Mouse (Mus musculus): ENCODE data around the gene Slc25a11. TPM values are rescaled to one million over a fixed set of nuclear protein-coding genes. Genes with fewer than 3 reads are reported as not detected.

The Slc25a11 gene
- polyA plus RNA-seq, 1 experiment from 2014 or later: 191 TPM

DNA sequence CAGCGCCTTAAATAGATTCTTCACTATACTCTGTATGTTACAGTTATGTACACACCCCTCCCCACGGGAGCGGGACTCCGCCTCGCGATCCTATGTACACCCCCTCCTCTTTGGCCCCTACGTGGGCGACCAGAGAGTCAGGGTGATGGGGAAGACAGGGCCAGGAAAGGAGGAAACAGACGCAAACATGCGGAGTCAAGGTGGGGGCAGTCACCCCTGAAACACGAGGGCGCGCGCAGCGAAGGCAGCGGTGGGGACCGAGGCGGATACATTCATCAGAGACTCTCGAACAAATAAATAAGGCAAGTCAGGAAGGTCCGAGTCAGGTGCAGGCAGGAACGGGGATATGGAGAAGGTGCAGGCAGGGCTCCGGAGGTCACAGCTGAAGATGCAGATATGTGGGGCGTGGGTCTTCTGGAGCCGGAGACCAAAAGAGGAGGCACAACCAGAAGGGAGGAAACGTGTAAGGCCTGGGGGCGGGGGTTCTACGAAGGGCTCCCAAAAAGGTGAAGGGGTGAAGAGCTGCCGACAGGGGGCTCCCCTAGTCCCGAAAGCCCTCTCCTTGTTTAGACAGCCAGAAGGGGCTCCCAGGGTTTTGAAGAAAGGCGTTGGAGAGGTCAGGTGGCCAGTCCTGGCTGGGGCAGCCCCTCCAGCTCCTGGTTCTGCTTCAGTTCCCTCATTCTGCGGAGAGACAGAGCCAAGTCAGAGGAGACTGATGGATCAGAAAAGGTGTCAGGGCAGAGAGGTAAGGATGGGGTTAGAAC, 22.5 kb upstream of the Slc25a11 start:
- Histone ChIP-seq H3K4me2 (ENCODE audit: low read length) (peak overlapping the region; percentile 86), H3K4me3 (ENCODE audit: low read length) (peak overlapping the region; percentile 64), H3K36me3 (ENCODE audit: control insufficient read depth, insufficient read depth, low read length) (peaks cover 7% of the 10 kb centered on the region; the same call in 1 of the 2 replicates), H3K9ac (ENCODE audit: low read depth, low read length) (peak overlapping the region; percentile 79), H3K27me3 (replicated peaks; ENCODE audit: control insufficient read depth, insufficient read depth, low read length) (no peaks in the 10 kb centered on the region), H3K9me3 (ENCODE audit: control insufficient read depth, low read length) (no peaks in the 10 kb centered on the region), H3K27ac (ENCODE audit: low read depth, low read length) (peak overlapping the region; percentile 97), H3K4me1 (ENCODE audit: control insufficient read depth, insufficient read depth, low read depth, low read length) (peaks cover 18% of the 10 kb centered on the region)
- WGBS: under 1% methylated on average over 31 of the region's 31 CpGs
- ATAC-seq: peak; percentile 38

DNA sequence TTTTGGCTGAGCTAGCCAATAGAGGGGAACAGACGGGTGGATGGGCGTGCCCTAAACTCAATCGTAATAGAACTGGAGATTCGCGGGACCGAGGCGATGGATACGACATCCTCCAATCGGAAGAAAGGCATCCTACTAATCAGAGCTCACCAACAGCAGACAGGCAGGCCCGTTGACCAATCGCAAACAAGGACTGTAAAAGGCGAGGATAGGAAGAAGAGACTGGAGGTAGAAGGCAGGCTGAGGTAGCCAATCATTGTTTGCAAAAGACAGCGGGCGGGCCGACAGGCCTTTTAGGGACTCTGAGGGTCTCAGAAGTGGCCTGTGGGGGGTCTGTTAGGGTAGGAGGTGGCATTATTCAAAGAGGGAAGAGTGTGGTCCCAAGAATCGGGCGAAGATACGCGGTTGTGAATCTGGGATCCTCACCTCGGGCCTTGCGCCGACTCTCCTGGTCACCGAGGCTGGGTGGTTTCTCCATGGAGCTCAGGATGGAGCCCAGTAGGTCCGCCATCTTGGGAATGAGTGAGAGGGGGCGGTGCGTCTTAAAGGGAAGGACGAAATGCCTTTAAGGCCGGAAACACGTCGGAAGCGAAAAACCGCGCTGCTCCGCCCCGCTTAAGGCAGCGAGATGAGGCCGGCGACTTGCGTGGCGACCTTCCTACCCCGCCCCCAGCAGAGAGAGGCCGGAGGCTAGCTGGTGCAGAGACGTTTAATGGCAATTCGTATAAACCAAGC, 21.7 kb upstream of the Slc25a11 start, which contains the start of gene Spag7:
Gene Spag7 (minus strand): TSS at position 646 of the 735 bp plus-strand sequence.
- Histone ChIP-seq H3K27ac (ENCODE audit: low read depth, low read length) (peak within 1 kb of the TSS; percentile 97), H3K4me3 (ENCODE audit: low read length) (peak within 1 kb of the TSS; percentile 64), H3K4me2 (ENCODE audit: low read length) (peak within 1 kb of the TSS; percentile 94), H3K9me3 (ENCODE audit: control insufficient read depth, low read length) (no peaks in the 10 kb centered on the region), H3K36me3 (ENCODE audit: control insufficient read depth, insufficient read depth, low read length) (peaks cover 11% of the 10 kb centered on the region), H3K27me3 (replicated peaks; ENCODE audit: control insufficient read depth, insufficient read depth, low read length) (no peaks in the 10 kb centered on the region), H3K4me1 (ENCODE audit: control insufficient read depth, insufficient read depth, low read depth, low read length) (peaks cover 18% of the 10 kb centered on the region), H3K9ac (ENCODE audit: low read depth, low read length) (peak within 1 kb of the TSS; percentile 79)
- ATAC-seq: peak; percentile 96
- WGBS: 0% methylated on average over 44 of the region's 44 CpGs

DNA sequence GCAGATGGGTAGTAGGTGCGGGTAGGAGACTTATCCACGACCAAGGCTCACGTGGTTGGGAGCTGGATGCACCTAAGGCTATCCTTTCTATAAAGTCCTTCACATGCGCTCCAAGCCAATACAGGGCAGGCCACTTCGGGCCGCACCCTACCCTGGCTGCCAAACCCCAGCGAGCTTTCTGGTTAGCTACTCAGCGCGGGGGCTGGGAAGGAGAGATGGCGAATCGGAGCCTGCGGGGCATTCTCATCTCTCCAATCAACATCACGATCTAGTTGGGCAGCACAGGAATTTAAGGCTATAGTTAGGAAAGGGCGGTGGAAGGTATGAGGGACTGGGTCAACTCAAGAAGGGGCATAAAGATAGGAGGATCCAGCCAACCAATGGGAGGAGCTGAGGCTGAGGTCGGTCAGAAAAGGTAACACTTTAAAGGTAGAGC, 21.1 kb upstream of the Slc25a11 start:
- Histone ChIP-seq H3K9ac (ENCODE audit: low read depth, low read length) (peak overlapping the region; percentile 72), H3K4me1 (ENCODE audit: control insufficient read depth, insufficient read depth, low read depth, low read length) (peaks cover 18% of the 10 kb centered on the region), H3K9me3 (ENCODE audit: control insufficient read depth, low read length) (no peaks in the 10 kb centered on the region), H3K27me3 (replicated peaks; ENCODE audit: control insufficient read depth, insufficient read depth, low read length) (no peaks in the 10 kb centered on the region), H3K4me2 (ENCODE audit: low read length) (peak overlapping the region; percentile 94), H3K36me3 (ENCODE audit: control insufficient read depth, insufficient read depth, low read length) (peaks cover 11% of the 10 kb centered on the region), H3K27ac (ENCODE audit: low read depth, low read length) (peak overlapping the region; percentile 88), H3K4me3 (ENCODE audit: low read length) (peak overlapping the region; percentile 64)
- no peak for ATAC-seq
- WGBS: under 1% methylated on average over 15 of the region's 15 CpGs

GRCm38 (mm10) chr11:70667271-70668150, 20.2 kb upstream of the Slc25a11 start:
- Histone ChIP-seq H3K27ac (ENCODE audit: low read depth, low read length) (no peak overlapping the region; the same call in 1 of the 2 replicates), H3K27me3 (replicated peaks; ENCODE audit: control insufficient read depth, insufficient read depth, low read length) (no peaks in the 10 kb centered on the region), H3K4me3 (ENCODE audit: low read length) (peak overlapping the region; percentile 64), H3K9ac (ENCODE audit: low read depth, low read length) (no peak overlapping the region; the same call in 1 of the 2 replicates), H3K4me1 (ENCODE audit: control insufficient read depth, insufficient read depth, low read depth, low read length) (peaks cover 18% of the 10 kb centered on the region), H3K4me2 (ENCODE audit: low read length) (peak overlapping the region; percentile 94), H3K36me3 (ENCODE audit: control insufficient read depth, insufficient read depth, low read length) (peaks cover 13% of the 10 kb centered on the region), H3K9me3 (ENCODE audit: control insufficient read depth, low read length) (no peaks in the 10 kb centered on the region)
- WGBS: 80% methylated on average over 14 of the region's 14 CpGs
- ATAC-seq: no peak

DNA sequence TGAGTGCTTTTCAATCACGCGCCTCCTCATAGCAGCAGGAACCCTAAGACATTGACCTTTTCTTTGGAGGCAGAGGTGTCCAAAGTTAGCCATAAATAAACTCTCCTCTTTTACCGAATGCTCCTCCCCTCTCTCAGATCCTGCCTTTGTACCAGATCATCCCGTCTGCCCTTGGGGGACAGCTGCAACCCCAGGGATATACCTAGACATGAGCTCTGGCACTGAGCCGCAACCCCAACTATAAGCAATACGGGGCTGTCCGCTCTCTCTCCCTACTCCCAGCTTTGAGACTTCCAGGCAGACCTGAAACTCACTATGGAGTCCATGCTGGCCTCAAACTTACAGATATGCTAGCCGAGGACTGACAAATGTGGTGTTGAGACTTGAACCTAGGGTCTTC, 19.4 kb upstream of the Slc25a11 start:
- ATAC-seq: no peak
- 94% methylated on average over 8 of the region's 8 CpGs for WGBS
- H3K27me3 ChIP-seq (replicated peaks; ENCODE audit: control insufficient read depth, insufficient read depth, low read length): no peaks in the 10 kb centered on the region

DNA sequence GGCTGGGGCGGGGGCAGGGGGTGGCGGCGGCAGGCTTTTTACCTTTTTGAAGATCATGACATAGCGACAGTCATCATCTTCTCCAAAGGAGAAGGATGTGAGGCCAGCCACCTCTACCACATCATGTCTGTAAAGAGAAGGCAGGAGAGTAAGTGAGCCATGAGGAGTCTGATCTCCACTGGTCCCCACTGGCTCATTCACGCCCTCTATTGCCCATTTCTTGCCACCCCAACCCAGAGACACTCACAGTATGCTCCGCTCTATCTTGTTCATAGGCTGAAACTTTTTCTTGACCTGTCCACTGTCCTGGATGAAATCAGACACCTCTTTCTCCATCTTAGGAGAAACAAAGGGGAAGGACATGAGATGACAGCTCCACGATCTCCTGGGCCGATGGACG, 17.5 kb upstream of the Slc25a11 start:
- WGBS: 93% methylated on average over 9 of the region's 9 CpGs
- Histone ChIP-seq H3K9ac (ENCODE audit: low read depth, low read length) (no peak overlapping the region), H3K4me3 (ENCODE audit: low read length) (no peak overlapping the region), H3K4me1 (ENCODE audit: control insufficient read depth, insufficient read depth, low read depth, low read length) (peaks cover 7% of the 10 kb centered on the region), H3K4me2 (ENCODE audit: low read length) (no peak overlapping the region), H3K27me3 (replicated peaks; ENCODE audit: control insufficient read depth, insufficient read depth, low read length) (no peaks in the 10 kb centered on the region), H3K9me3 (ENCODE audit: control insufficient read depth, low read length) (no peaks in the 10 kb centered on the region), H3K27ac (ENCODE audit: low read depth, low read length) (no peak overlapping the region), H3K36me3 (ENCODE audit: control insufficient read depth, insufficient read depth, low read length) (peaks cover 18% of the 10 kb centered on the region)
- no peak for ATAC-seq

More for the DNA sequence above, 19.4 kb upstream of the Slc25a11 start:
- H3K27ac ChIP-seq (ENCODE audit: low read depth, low read length): no peak overlapping the region
- H3K9ac ChIP-seq (ENCODE audit: low read depth, low read length): no peak overlapping the region
- peaks cover 18% of the 10 kb centered on the region for H3K36me3 ChIP-seq (ENCODE audit: control insufficient read depth, insufficient read depth, low read length)
- no peaks in the 10 kb centered on the region for H3K9me3 ChIP-seq (ENCODE audit: control insufficient read depth, low read length)
- H3K4me3 ChIP-seq (ENCODE audit: low read length): no peak overlapping the region
- peaks cover 18% of the 10 kb centered on the region for H3K4me1 ChIP-seq (ENCODE audit: control insufficient read depth, insufficient read depth, low read depth, low read length)
- no peak overlapping the region for H3K4me2 ChIP-seq (ENCODE audit: low read length)

- Histone ChIP-seq H3K4me3 (ENCODE audit: low read length) (no peak overlapping the region), H3K36me3 (ENCODE audit: control insufficient read depth, insufficient read depth, low read length) (peaks cover 18% of the 10 kb centered on the region), H3K27me3 (replicated peaks; ENCODE audit: control insufficient read depth, insufficient read depth, low read length) (no peaks in the 10 kb centered on the region), H3K9ac (ENCODE audit: low read depth, low read length) (no peak overlapping the region), H3K9me3 (ENCODE audit: control insufficient read depth, low read length) (no peaks in the 10 kb centered on the region), H3K4me2 (ENCODE audit: low read length) (no peak overlapping the region), H3K27ac (ENCODE audit: low read depth, low read length) (no peak overlapping the region), H3K4me1 (ENCODE audit: control insufficient read depth, insufficient read depth, low read depth, low read length) (peaks cover 7% of the 10 kb centered on the region)
- ATAC-seq: no peak
- WGBS: 91% methylated on average over 6 of the region's 6 CpGs
Measured at GRCm38 (mm10) chr11:70663957-70664356, 16.7 kb upstream of the Slc25a11 start.

- Histone ChIP-seq H3K4me1 (ENCODE audit: control insufficient read depth, insufficient read depth, low read depth, low read length) (peaks cover 6% of the 10 kb centered on the region), H3K9ac (ENCODE audit: low read depth, low read length) (no peak overlapping the region), H3K27ac (ENCODE audit: low read depth, low read length) (no peak overlapping the region), H3K36me3 (ENCODE audit: control insufficient read depth, insufficient read depth, low read length) (peaks cover 18% of the 10 kb centered on the region), H3K9me3 (ENCODE audit: control insufficient read depth, low read length) (no peaks in the 10 kb centered on the region), H3K4me2 (ENCODE audit: low read length) (no peak overlapping the region), H3K4me3 (ENCODE audit: low read length) (no peak overlapping the region), H3K27me3 (replicated peaks; ENCODE audit: control insufficient read depth, insufficient read depth, low read length) (no peaks in the 10 kb centered on the region)
- 93% methylated on average over 8 of the region's 8 CpGs for WGBS
- no peak for ATAC-seq
Measured at GRCm38 (mm10) chr11:70663101-70663500, 15.8 kb upstream of the Slc25a11 start.
